Mouse (Mus musculus): Measurements from ENCODE around the gene Ooep. TPM values are rescaled to one million over a fixed set of nuclear protein-coding genes. Genes with fewer than 3 reads are reported as not detected.

Gene Ooep
- not detected for total RNA-seq (2018; cell fraction: chromatin; rRNA removed)
- total RNA-seq (2018; cell fraction: cytosol; rRNA removed) = not detected
- total RNA-seq (2018; cell fraction: nucleus; rRNA removed) = not detected
- not detected in 3 replicates for polyA plus RNA-seq (2018)

DNA sequence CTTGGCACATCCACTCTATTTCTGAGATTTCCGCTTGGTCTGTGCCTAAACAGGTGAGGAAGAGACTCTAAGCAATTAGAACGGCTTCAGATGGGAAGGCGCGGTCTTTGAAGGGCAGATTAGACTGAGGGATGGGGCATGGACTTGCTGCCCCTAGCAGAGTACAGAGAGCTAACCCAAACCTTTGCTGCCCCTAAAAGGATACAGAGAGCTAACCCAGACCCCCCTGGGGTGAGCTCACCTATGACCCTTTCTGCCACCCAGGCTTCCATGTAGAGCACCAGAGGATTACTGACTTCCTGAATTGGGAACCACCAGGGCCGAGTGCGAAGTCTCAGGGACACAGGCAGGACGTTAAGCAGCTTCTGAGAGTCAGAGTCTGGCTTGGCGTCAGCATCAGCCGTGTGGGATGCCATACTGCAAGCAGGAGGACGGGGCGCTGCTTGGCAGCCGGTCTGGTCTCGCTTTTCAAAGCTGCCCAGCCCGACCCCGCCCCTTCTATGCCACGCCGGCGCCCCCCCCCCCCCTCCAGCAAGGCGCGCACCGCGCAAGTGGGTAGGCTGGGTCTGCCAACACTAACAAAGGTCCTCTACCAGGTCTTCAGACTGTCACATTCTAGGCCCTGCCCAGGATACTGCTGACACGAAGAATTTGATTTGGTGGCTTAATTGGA is at the start of gene Ooep:
Gene Ooep (minus strand): TSS at position 613 of the 673 bp plus-strand sequence.
- Histone ChIP-seq H3K36me3 (ENCODE audit: inconsistent target) (no peaks in the 10 kb centered on the region), H3K79me2 (ENCODE audit: inconsistent target) (no peaks in the 10 kb centered on the region), H3K27ac (no peak within 1 kb of the TSS), H3K4me3 (ENCODE audit: inconsistent target) (no peak within 1 kb of the TSS)
- 9% methylated on average over 23 of the region's 23 CpGs for WGBS (ENCODE audit: missing documents)

DNA sequence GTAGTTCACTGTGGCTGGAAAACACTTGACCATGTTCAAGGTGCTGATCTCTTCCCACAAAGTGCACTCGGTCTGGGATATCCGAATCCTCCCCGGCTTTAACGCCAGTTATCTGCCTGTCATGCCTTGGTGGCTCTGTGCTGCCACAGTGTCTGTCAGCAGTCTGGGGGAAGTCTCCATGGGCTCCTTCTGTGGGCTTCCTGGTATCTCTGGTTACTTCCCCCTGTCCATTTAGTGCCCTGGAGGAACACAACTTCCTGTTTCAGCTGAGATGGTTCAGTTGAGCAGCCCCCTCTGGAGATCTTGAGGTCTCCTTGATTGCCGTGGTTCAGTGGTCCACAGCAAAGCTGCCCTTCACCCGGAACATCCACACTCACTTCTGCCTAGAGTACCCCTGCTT is 49.7 kb upstream of the Ooep start:
- Histone ChIP-seq H3K4me3 (ENCODE audit: inconsistent target) (no peak overlapping the region), H3K79me2 (ENCODE audit: inconsistent target) (no peaks in the 10 kb centered on the region), H3K36me3 (ENCODE audit: inconsistent target) (peaks cover 18% of the 10 kb centered on the region; the same call in 1 of the 2 replicates), H3K27ac (peak overlapping the region; percentile 62)
- 37% methylated on average over 6 of the region's 6 CpGs for WGBS (ENCODE audit: missing documents)

DNA sequence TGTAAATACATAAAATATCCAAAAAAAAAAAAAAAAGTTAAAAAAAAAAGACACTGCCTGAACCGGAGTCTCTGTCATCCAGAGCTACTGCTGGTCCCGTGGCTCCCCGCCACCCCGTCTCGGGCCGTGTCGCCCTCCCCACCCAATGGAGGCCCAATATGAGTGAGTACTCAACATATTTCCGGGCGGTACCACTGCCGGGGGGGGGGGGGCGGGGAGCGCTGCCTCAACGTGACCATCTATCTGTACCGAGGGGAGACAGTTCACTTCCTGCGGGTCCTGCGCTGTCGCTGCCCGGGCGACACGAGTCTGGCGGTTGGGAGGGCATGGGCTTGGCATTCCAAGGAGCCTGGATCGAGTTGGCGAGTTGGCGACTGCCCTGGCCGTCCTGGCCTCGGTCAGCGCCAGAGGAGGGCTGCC is 48.8 kb upstream of the Ooep start:
- WGBS (ENCODE audit: missing documents) = 33% methylated on average over 16 of the region's 27 CpGs
- no peak overlapping the region for H3K4me3 ChIP-seq (ENCODE audit: inconsistent target)
- H3K27ac ChIP-seq = 0 out of 2 replicates have a peak overlapping the region, but pooled peaks have one; percentile 62
- no peaks in the 10 kb centered on the region for H3K79me2 ChIP-seq (ENCODE audit: inconsistent target)
- peaks cover 10% of the 10 kb centered on the region; the same call in 1 of the 2 replicates for H3K36me3 ChIP-seq (ENCODE audit: inconsistent target)

DNA sequence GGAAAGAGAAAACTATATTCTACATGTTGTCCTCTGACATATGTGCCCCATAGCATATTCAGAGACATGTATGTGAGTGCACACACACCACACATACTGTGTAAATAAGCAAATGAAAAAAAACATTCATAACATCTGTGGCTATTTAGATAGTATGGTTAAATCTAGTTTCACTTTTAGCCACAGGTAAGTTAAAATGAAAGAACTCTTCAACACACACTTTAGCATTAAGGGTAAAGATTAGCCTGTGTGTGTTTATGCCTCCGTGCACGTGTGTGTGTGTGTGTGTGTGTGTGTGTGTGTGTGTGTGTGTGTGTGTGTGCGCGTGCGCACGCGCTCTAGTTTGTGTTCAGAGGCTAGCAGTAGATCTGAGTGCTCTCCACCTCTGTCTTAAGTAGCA is 23.1 kb upstream of the Ooep start:
- no peak overlapping the region for H3K27ac ChIP-seq
- whole genome bisulfite sequencing (ENCODE audit: missing documents) = no CpG with 5 or more reads among the region's 7 CpGs

DNA sequence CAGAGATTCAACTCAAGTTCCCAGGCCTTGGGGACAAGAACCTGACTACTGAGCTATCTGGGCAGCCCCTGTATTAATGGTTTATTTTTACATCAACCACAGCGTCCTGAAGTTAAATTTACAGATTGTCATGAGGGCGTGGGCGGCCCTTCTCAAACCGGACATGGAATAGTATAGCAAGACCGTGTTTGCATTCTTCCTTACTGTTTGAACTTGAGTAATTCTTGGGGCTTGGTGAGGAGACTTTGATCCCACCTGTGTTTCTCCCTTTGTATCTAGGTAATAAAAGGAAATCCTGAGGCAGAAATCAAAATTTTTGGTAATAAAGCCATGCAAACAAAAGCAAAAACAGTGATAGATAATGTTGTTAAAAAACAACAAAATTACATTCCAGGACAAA is 22.0 kb upstream of the Ooep start:
- H3K79me2 ChIP-seq (ENCODE audit: inconsistent target) = no peaks in the 10 kb centered on the region
- WGBS (ENCODE audit: missing documents) = 91% methylated on average over 5 of the region's 5 CpGs

More for the DNA sequence above, 23.1 kb upstream of the Ooep start:
- H3K79me2 ChIP-seq (ENCODE audit: inconsistent target) = no peaks in the 10 kb centered on the region
- H3K4me3 ChIP-seq (ENCODE audit: inconsistent target) = no peak overlapping the region
- no peaks in the 10 kb centered on the region for H3K36me3 ChIP-seq (ENCODE audit: inconsistent target)

DNA sequence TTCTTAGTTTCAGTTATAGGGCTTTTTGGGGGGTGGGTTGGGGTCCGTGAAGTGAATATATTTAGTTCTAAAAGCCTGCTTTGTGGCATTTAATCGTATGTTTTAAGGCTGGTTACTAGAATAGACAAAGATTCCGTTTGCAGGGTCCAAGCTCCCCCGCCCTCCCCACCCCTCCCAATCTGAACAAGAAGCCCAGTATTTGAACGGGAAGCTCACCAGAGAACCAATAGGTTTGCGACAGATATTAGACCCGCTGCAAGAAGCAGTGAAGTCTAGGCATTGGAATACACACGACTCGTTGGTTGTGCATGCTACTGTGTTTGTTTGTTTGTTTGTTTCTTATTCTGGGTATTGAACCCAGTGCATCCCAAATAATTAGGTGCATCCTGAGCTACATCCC is 18.0 kb upstream of the Ooep start:
- Histone ChIP-seq H3K27ac (no peak overlapping the region), H3K4me3 (ENCODE audit: inconsistent target) (no peak overlapping the region), H3K36me3 (ENCODE audit: inconsistent target) (no peaks in the 10 kb centered on the region), H3K79me2 (ENCODE audit: inconsistent target) (no peaks in the 10 kb centered on the region)
- 71% methylated on average over 9 of the region's 9 CpGs for WGBS (ENCODE audit: missing documents)

More for the DNA sequence above, 22.0 kb upstream of the Ooep start:
- no peaks in the 10 kb centered on the region for H3K36me3 ChIP-seq (ENCODE audit: inconsistent target)
- no peak overlapping the region for H3K27ac ChIP-seq
- no peak overlapping the region for H3K4me3 ChIP-seq (ENCODE audit: inconsistent target)

DNA sequence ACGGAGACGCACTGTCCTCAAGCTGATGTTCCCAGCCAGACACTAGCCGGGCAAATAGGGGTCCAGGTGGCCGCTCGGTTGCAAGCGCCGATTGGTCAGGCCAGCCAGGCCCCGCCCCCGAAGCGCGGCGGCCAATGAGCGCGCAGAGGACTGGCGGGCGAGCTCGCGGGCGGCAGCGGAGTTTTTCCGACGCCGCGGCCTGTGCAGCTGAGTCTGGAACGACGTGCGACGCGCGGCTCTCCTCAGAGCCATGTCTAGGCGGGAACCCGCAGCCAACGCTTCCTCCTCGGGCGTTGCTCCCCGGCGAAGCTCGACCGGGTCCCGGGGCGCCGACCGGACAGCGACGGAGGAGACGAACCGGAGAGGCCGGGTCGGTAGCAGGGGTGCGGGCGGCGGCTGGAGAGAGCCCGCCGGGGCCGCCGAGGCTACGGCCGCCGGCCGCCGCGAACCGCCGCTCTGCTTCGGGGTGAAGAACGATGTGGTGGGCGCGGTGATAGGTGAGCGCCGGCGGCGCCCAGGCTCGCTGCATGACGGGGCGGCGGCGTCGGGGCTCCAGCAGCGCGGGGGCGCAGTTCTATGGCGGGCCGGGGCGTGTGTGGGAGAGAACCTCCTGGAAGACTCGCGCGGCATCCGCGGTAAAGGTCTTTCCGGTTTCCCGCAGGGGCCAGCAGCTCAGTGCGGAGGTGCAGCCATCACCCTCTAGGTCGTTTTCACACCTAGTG is 17.3 kb upstream of the Ooep start, which contains the start of gene Ddx43:
Gene Ddx43 (plus strand): TSS at position 148 of the 722 bp plus-strand sequence.
- 4% methylated on average over 89 of the region's 93 CpGs for WGBS (ENCODE audit: missing documents)
- no peak within 1 kb of the TSS for H3K4me3 ChIP-seq (ENCODE audit: inconsistent target)
- no peak within 1 kb of the TSS for H3K27ac ChIP-seq
- H3K79me2 ChIP-seq (ENCODE audit: inconsistent target) = no peaks in the 10 kb centered on the region
- H3K36me3 ChIP-seq (ENCODE audit: inconsistent target) = no peaks in the 10 kb centered on the region

DNA sequence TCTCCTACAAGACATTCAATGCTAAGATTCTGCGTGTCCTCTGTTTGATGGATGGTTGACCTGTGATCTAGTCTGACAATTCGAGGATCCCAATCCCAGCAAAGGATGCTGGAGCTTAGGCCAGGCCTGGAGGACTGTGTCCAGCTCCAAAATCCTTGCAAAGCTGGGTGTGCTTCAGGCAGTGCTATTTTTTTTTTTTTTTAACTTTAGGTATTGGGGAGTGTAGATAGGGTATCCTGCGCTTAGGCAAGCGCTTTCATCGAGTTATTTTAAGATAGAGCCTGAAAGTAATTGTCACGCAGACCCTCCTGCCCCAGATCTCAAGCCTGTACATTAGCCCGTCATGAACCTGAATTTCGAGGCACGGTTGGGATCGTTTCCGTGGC is 16.7 kb upstream of the Ooep start:
- Histone ChIP-seq H3K27ac (no peak overlapping the region), H3K79me2 (ENCODE audit: inconsistent target) (no peaks in the 10 kb centered on the region), H3K36me3 (ENCODE audit: inconsistent target) (no peaks in the 10 kb centered on the region), H3K4me3 (ENCODE audit: inconsistent target) (no peak overlapping the region)
- 44% methylated on average over 11 of the region's 11 CpGs for WGBS (ENCODE audit: missing documents)

DNA sequence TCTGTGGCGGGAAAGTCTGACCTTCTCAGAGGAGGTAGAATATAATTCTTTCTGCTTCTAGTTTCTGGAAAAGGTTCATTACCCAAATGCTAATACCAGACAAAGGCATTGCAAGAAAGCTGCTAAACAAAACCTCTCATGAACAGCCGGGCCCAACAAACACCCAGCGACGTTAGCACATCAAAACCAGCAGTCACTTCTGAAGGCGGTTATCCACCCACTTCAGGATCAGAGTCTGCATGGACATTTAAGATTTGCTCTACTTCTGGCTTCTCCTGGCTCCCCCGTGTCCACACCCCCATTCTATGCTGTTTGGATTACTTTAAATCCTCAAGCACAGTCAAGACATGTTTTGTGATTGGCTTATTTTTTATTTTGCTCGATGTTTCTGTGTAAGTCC is 16.1 kb upstream of the Ooep start:
- Histone ChIP-seq H3K79me2 (ENCODE audit: inconsistent target) (no peaks in the 10 kb centered on the region), H3K27ac (no peak overlapping the region)

DNA sequence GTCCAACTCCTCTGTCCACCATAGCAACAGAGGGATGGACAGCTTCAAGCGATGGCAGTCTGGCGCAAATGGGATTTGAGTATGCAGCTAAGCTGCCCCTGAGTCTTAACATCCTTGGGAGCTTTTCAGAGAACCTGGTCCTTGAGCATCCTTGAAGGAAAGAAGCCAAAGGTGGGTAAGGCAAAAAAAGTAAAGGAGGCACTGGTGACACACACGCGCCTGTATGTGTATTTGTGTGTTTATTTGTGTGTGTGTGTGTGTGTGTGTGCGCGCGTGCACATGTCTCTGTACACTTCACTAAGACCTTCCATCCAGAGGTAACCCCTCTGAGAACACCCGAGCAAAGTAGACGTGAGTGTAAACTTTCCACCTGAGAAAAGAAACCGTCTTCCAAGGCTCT is 15.2 kb upstream of the Ooep start:
- H3K36me3 ChIP-seq (ENCODE audit: inconsistent target) = no peaks in the 10 kb centered on the region
- H3K79me2 ChIP-seq (ENCODE audit: inconsistent target) = no peaks in the 10 kb centered on the region
- H3K27ac ChIP-seq = no peak overlapping the region
- no peak overlapping the region for H3K4me3 ChIP-seq (ENCODE audit: inconsistent target)
- 88% methylated on average over 10 of the region's 10 CpGs for WGBS (ENCODE audit: missing documents)

More for the DNA sequence above, 16.1 kb upstream of the Ooep start:
- Histone ChIP-seq H3K36me3 (ENCODE audit: inconsistent target) (no peaks in the 10 kb centered on the region), H3K4me3 (ENCODE audit: inconsistent target) (no peak overlapping the region)
- 79% methylated on average over 7 of the region's 7 CpGs for WGBS (ENCODE audit: missing documents)

DNA sequence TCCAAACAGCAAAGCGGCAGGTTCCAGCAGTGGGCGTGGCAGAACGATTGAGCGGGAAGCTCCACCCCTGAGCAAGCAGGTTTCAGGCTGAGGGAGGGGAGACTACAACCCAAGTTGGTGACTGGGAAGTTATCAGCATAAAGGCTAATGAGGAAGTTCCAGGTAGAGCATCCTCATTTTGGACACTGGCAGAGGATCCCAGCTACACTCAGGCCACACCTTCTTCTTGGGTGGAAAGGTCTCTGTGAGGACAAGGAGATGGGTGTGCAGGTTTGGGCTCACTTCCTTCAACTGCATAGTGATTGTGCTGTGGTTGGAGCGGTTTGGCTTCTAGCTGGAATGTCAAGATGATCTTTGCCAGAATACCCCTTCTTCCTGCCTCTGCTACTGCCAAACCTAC is 11.5 kb upstream of the Ooep start:
- Histone ChIP-seq H3K36me3 (ENCODE audit: inconsistent target) (no peaks in the 10 kb centered on the region), H3K79me2 (ENCODE audit: inconsistent target) (no peaks in the 10 kb centered on the region), H3K4me3 (ENCODE audit: inconsistent target) (no peak overlapping the region), H3K27ac (no peak overlapping the region)
- WGBS (ENCODE audit: missing documents) = 58% methylated on average over 5 of the region's 5 CpGs

DNA sequence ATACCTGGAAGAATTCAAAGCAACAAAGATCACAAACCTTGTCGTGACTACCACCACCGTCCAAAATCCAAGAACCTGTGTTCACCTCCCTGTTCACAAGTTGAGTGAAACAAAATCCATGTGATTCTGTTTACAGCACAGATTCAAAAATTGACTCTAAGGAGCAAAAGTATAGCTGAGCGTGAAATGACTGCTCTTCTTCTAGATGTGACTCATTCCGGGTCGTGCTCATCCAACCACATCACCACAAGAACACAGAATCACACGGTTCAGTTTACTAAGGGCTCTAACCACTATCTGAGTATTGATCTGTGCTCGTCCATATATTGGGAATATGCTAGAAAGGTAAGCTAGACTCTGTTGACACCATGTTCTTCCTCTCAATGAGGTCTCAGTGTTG is 8.4 kb upstream of the Ooep start:
- no peaks in the 10 kb centered on the region for H3K79me2 ChIP-seq (ENCODE audit: inconsistent target)
- no peaks in the 10 kb centered on the region for H3K36me3 ChIP-seq (ENCODE audit: inconsistent target)
- no peak overlapping the region for H3K27ac ChIP-seq
- WGBS (ENCODE audit: missing documents) = 92% methylated on average over 7 of the region's 7 CpGs
- H3K4me3 ChIP-seq (ENCODE audit: inconsistent target) = no peak overlapping the region

DNA sequence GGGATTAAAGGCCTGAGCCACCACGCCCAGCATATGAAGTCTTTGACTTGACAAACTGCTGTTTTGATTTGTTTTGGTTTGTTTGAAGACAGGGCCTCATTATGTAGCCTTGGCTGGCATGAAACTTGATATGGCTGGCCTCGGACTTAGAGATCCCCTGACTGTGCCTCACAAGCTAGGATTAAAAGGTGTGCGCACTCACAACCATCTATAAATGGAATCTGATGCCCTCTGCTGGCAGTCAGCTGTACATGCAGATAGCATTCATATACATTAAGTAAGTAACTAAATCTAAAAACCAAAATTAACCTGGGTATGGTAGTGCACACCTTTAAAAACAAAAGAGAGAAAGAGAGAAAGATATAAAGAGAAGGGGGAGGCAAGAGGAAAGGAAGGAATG is 7.4 kb upstream of the Ooep start:
- no peak overlapping the region for H3K4me3 ChIP-seq (ENCODE audit: inconsistent target)
- no peaks in the 10 kb centered on the region for H3K79me2 ChIP-seq (ENCODE audit: inconsistent target)
- no peaks in the 10 kb centered on the region for H3K36me3 ChIP-seq (ENCODE audit: inconsistent target)
- WGBS (ENCODE audit: missing documents) = 70% methylated on average over 3 of the region's 3 CpGs
- no peak overlapping the region for H3K27ac ChIP-seq

DNA sequence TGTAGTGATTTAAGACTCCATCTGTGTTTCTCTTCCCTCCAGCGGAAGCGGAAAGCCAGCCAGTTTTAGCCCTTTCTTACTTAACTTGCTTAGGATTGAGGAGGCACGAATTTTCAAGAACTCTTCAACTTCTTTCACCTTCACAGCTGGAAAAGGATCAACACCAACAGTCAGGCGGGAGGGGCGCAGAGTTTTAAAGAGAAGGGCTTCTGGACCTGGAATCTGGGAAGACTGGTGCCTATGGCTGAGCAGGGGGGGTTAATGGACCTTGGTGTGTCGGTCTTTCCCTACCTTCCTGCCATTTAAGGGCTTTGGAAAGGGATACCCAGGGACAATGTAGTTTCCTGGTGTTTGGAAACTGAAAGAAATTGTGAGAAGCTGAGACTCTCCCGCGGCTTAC is 979 bp downstream of the Ooep start:
- Histone ChIP-seq H3K27ac (no peak overlapping the region), H3K79me2 (ENCODE audit: inconsistent target) (no peaks in the 10 kb centered on the region), H3K36me3 (ENCODE audit: inconsistent target) (no peaks in the 10 kb centered on the region), H3K4me3 (ENCODE audit: inconsistent target) (no peak overlapping the region)
- WGBS (ENCODE audit: missing documents) = 81% methylated on average over 8 of the region's 8 CpGs

DNA sequence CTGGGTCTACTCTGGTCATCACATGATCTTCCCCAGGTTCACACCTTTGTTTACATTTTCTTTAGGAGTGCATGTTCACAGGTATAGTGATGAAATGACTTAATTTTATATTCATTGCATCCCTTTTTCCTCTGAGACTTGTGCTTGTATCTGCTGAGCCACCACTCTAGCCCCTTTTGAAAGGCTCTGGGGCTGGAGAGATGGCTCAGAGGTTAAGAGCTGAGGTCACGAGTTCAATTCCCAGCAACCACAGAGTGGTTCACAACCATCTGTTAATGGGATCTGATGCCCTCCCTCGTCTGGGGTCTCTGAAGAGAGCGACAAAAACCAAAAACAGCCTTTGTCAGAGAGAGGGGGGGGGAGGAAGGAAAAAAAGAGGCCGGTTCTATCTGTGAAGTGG is 3.0 kb downstream of the Ooep start:
- WGBS (ENCODE audit: missing documents) = 92% methylated on average over 4 of the region's 4 CpGs
- H3K4me3 ChIP-seq (ENCODE audit: inconsistent target) = no peak overlapping the region
- H3K27ac ChIP-seq = no peak overlapping the region
- H3K36me3 ChIP-seq (ENCODE audit: inconsistent target) = no peaks in the 10 kb centered on the region
- no peaks in the 10 kb centered on the region for H3K79me2 ChIP-seq (ENCODE audit: inconsistent target)

Data from macrophage (primary cell).